Mouse (Mus musculus) stomach, postnatal 0 days (tissue): Measurements from ENCODE around the gene Lin37. TPM values are rescaled to one million over a fixed set of nuclear protein-coding genes. Genes with fewer than 3 reads are reported as not detected.

Experiments
- ATAC-seq: fragments of 200-750 bp; cut with Nextera tagmentation; 2 replicates; pipeline ENCODE4 v1.8.0; 2017; ENCODE audit not compliant: low FRiP score, low TSS enrichment
- DNase-seq: peaks from one replicate; pipeline ENCODE4 v3.0.0-alpha.2; 2016; ENCODE audit warnings: low spot score
- H3K27ac ChIP-seq: fragments of 300-500 bp; sonication (generic); replicated peaks from 2 replicates; pipeline ENCODE4 v1.5.1; 2014; ENCODE audit warnings: mild to moderate bottlenecking, control low read depth
- H3K27me3 ChIP-seq: fragments of 300-500 bp; sonication (generic); 2 replicates; pipeline ENCODE4 v1.6.1; 2014; ENCODE audit warnings: low read length; ENCODE audit not compliant: control insufficient read depth, insufficient read depth
- H3K36me3 ChIP-seq: fragments of 300-500 bp; sonication (generic); 2 replicates; pipeline ENCODE4 v1.6.1; 2014; ENCODE audit warnings: low read length, mixed read lengths; ENCODE audit not compliant: control insufficient read depth, insufficient read depth
- H3K4me1 ChIP-seq: fragments of 300-500 bp; sonication (generic); replicated peaks from 2 replicates; pipeline ENCODE4 v1.6.1; 2014; ENCODE audit warnings: antibody characterized with exemption; ENCODE audit not compliant: control insufficient read depth, insufficient read depth
- H3K4me2 ChIP-seq: fragments of 300-500 bp; sonication (generic); replicated peaks from 2 replicates; pipeline ENCODE4 v1.6.1; 2014; ENCODE audit warnings: low read depth, mild to moderate bottlenecking, control low read depth, moderate library complexity
- H3K4me3 ChIP-seq: fragments of 300-500 bp; sonication (generic); 2 replicates; pipeline ENCODE4 v1.5.1; 2014; ENCODE audit warnings: low read depth, low read length, control low read depth
- H3K9ac ChIP-seq: fragments of 300-500 bp; sonication (generic); 2 replicates; pipeline ENCODE4 v1.6.1; 2014; ENCODE audit warnings: mild to moderate bottlenecking, low read length, control low read depth, mixed read lengths
- H3K9me3 ChIP-seq: fragments of 300-500 bp; sonication (generic); 2 replicates; pipeline ENCODE4 v1.6.1; 2016; ENCODE audit warnings: low read length; ENCODE audit not compliant: control insufficient read depth
- CTCF ChIP-seq: IDR thresholded peaks from 2 replicates; pipeline ENCODE4 v1.5.1; 2016; ENCODE audit warnings: antibody characterized with exemption, low read depth, mild to moderate bottlenecking, moderate library complexity
- EP300 ChIP-seq: optimal IDR thresholded peaks from 2 replicates; pipeline ENCODE3; 2016; ENCODE audit warnings: antibody characterized with exemption
- WGBS: fragments of 180-500 bp; shearing (Covaris S2); extraction: QIAGEN DNeasy Blood & Tissue Kit; methylation state at CpG from one replicate; pipeline ENCODE4 v1.1.7; 2014; 5-methylcytosine and 5-hydroxymethylcytosine counted together
- microRNA-seq: library from miRNA; unstranded; fragments of <30 nt; microRNA quantifications from one replicate; pipeline ENCODE4, GENCODE M21; 2016
- polyA plus RNA-seq: library from polyadenylated mRNA; unstranded; fragments of >200 nt; fragmentation: Nextera tagmentation; extraction: Ambion mirVana; gene quantifications from 2 replicates; pipeline ENCODE4 v1.2.1, GENCODE M21; 2015

Lin37 gene
- polyA plus RNA-seq, 1 experiment from 2014 or later, result 30.2 TPM

- H3K27ac ChIP-seq, result no peak overlapping the region
- H3K36me3 ChIP-seq, result 0 out of 2 replicates have a peak, but pooled peaks cover 7% of the 10 kb centered on the region
- H3K4me3 ChIP-seq, result no peak overlapping the region
- no peak overlapping the region for H3K9ac ChIP-seq
- no peaks in the 10 kb centered on the region for H3K4me1 ChIP-seq
- H3K27me3 ChIP-seq, result no peaks in the 10 kb centered on the region
- no peaks in the 10 kb centered on the region for H3K9me3 ChIP-seq
- no peak for DNase-seq
- H3K4me2 ChIP-seq, result no peak overlapping the region
- no peak for TF ChIP-seq CTCF
- TF ChIP-seq EP300, result no peak
- 71% methylated on average over 4 of the region's 4 CpGs for WGBS
- ATAC-seq, result no peak; the same call in 1 of the 2 replicates
These were observed 39.2 kb downstream of the Lin37 start for GRCm38 (mm10) chr7:30520396-30520795.

DNA sequence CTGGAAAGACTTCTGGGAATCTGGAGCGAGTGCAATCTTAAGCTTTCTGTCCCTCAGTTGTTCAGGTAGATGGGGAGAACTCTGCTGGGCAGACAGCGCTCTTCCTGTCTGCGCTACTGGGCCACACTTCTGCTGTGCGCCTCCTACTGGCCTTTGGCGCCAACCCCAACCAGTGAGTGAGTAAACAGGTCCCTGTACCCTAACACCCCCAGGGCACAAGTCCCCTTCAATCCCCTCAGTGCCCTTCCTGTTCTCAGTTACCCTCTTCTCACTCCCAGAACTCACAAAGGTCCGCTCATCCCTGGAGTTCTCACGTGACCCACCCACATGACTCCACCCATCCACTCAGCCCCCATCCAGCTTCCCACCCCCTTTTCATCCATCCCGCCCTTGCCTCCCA is 41.3 kb downstream of the Lin37 start:
- DNase-seq (no peak), ATAC-seq (no peak)
- Histone ChIP-seq H3K4me3 (no peak overlapping the region), H3K4me2 (no peak overlapping the region), H3K27me3 (no peaks in the 10 kb centered on the region), H3K9ac (no peak overlapping the region), H3K27ac (no peak overlapping the region), H3K4me1 (no peaks in the 10 kb centered on the region), H3K36me3 (no peaks in the 10 kb centered on the region), H3K9me3 (no peaks in the 10 kb centered on the region)
- 35% methylated on average over 8 of the region's 8 CpGs for WGBS
- TF ChIP-seq CTCF, result no peak
- TF ChIP-seq EP300, result no peak

DNA sequence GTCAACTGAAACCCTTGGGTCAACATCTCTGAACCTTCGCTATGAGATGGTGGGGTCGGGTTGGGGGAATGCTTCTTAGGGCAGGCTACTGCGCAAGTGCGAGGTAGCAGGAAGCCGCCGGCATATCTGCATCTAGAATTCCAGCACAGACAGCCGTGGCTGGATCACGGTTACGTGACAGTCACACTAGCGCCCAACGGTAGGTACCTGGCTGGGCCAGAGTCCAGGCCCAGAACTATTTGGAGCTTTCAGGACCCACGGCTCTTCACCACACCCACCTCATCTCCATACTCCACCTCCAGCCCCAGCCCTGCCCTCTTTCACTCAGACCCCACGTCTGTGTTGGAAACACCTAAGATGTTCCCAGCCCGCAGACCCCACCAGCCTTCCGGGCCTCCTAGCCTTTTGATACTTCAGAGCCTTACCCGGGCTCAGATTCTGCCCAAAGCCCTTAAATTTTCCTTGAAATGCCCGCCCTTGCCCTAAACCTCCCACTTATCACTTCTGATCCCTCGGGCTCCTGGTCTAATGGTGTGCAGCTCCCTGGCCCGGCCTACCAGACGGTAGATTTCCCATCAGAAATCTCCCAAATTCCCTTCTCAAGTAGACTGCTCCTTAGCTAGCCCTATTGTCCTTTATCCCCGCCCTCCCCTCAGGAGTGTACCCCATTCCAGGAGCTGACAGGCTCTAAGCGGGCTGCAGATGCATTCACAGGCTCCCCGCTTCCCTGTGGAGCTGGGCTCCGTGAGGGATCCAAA is 44.5 kb downstream of the Lin37 start:
- Histone ChIP-seq H3K4me1 (no peaks in the 10 kb centered on the region), H3K27me3 (no peaks in the 10 kb centered on the region), H3K4me3 (no peak overlapping the region), H3K4me2 (no peak overlapping the region), H3K36me3 (no peaks in the 10 kb centered on the region), H3K27ac (no peak overlapping the region), H3K9ac (no peak overlapping the region), H3K9me3 (no peaks in the 10 kb centered on the region)
- 55% methylated on average over 24 of the region's 24 CpGs for WGBS
- ATAC-seq (no peak), DNase-seq (no peak)
- TF ChIP-seq EP300 (no peak), CTCF (no peak)

DNA sequence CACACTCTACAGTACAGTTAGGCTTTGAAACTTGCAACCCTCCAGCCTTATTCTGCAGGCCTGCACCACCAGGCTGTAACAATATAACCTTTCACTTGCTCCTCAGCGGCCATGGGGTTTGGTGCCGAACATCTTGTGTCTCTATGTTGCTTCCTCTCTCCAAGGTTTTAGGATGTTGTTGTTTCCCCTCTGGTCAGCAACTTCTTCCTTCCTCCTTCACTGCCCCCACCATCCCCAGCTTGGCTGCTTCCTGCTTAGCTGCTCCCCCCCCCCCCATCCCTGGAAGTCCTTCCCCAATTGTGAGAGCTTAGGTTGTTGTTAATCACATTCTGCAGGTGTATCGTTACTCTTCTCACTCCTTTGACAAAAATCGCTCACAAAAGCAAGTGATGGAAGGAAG is 51.6 kb downstream of the Lin37 start:
- WGBS, result 63% methylated on average over 4 of the region's 4 CpGs
- DNase-seq, result no peak
- Histone ChIP-seq H3K27ac (no peak overlapping the region), H3K4me3 (no peak overlapping the region), H3K27me3 (no peaks in the 10 kb centered on the region), H3K9ac (no peak overlapping the region), H3K4me1 (no peaks in the 10 kb centered on the region), H3K9me3 (no peaks in the 10 kb centered on the region), H3K36me3 (no peaks in the 10 kb centered on the region), H3K4me2 (no peak overlapping the region)
- ATAC-seq, result no peak
- TF ChIP-seq EP300 (no peak), CTCF (no peak)

Small RNAs within 50 kb of the gene (microRNA-seq; reads per million reads assigned to microRNA genes)
- 2.6 reads per million for gene Gm38670
- not detected for gene Mir3569

Other genes with a start within 250 kb of the Lin37 start
- gene Syne4, start 245.0 kb downstream of the Lin37 start, polyA plus RNA-seq, result 13.5 and 14.2 TPM in 2 replicates
- not detected in 2 replicates for gene E130208F15Rik, start 238.1 kb downstream of the Lin37 start, polyA plus RNA-seq
- gene Sdhaf1, start 235.9 kb downstream of the Lin37 start, polyA plus RNA-seq, result 19.1 and 20.2 TPM in 2 replicates
- gene Lrfn3, start 197.1 kb downstream of the Lin37 start, polyA plus RNA-seq, result 2.9 and 3.3 TPM in 2 replicates
- gene Tyrobp, start 146.1 kb downstream of the Lin37 start, polyA plus RNA-seq, result 66.6 and 71.0 TPM in 2 replicates
- gene Hcst, start 140.0 kb downstream of the Lin37 start, polyA plus RNA-seq, result 3.2 and 3.7 TPM in 2 replicates
- 1.1 TPM in 2 replicates for gene Nfkbid, start 138.1 kb downstream of the Lin37 start, polyA plus RNA-seq
- gene Aplp1, start 114.3 kb downstream of the Lin37 start, polyA plus RNA-seq, result 21.7 and 24.1 TPM in 2 replicates
- gene Kirrel2, start 102.1 kb downstream of the Lin37 start, polyA plus RNA-seq, result 0.18 TPM in 2 replicates
- 0.16 and 0.25 TPM in 2 replicates for gene Nphs1, start 101.5 kb downstream of the Lin37 start, polyA plus RNA-seq
- 0.42 and 0.68 TPM in 2 replicates for gene Prodh2, start 66.2 kb downstream of the Lin37 start, polyA plus RNA-seq
- 1.5 and 1.6 TPM in 2 replicates for gene Arhgap33, start 24.8 kb downstream of the Lin37 start, polyA plus RNA-seq
- gene Hspb6, start 7.7 kb downstream of the Lin37 start, polyA plus RNA-seq, result 66.4 and 75.7 TPM in 2 replicates
- 2.2 and 2.3 TPM in 2 replicates for gene Proser3, start 7.5 kb downstream of the Lin37 start, polyA plus RNA-seq
- 60.5 and 63.9 TPM in 2 replicates for gene U2af1l4, start 3.5 kb upstream of the Lin37 start, polyA plus RNA-seq
- gene Gm49396, start 3.5 kb upstream of the Lin37 start, polyA plus RNA-seq, result 2.5 and 2.6 TPM in 2 replicates
- gene Psenen, start 3.8 kb upstream of the Lin37 start, polyA plus RNA-seq, result 185 and 197 TPM in 2 replicates
- 1.3 and 1.4 TPM in 2 replicates for gene Igflr1, start 5.6 kb upstream of the Lin37 start, polyA plus RNA-seq
- gene Kmt2b, start 28.9 kb upstream of the Lin37 start, polyA plus RNA-seq, result 3.3 and 3.7 TPM in 2 replicates
- 1.6 and 1.8 TPM in 2 replicates for gene Zbtb32, start 39.1 kb upstream of the Lin37 start, polyA plus RNA-seq
- 0.71 and 0.92 TPM in 2 replicates for gene Upk1a, start 53.0 kb upstream of the Lin37 start, polyA plus RNA-seq
- 1,340 and 1,422 TPM in 2 replicates for gene Cox6b1, start 66.3 kb upstream of the Lin37 start, polyA plus RNA-seq
- not detected in 2 replicates for gene Etv2, start 76.0 kb upstream of the Lin37 start, polyA plus RNA-seq
- gene Rbm42, start 90.5 kb upstream of the Lin37 start, polyA plus RNA-seq, result 88.1 and 93.2 TPM in 2 replicates
- gene Haus5, start 105.2 kb upstream of the Lin37 start, polyA plus RNA-seq, result 10.8 and 11.7 TPM in 2 replicates
- gene Pmis2, start 111.8 kb upstream of the Lin37 start, polyA plus RNA-seq, result 0.21 TPM in 1 of 2 replicates, not detected in the other
- 54.4 and 61.2 TPM in 2 replicates for gene 2200002J24Rik, start 139.1 kb upstream of the Lin37 start, polyA plus RNA-seq
- gene Atp4a, start 152.4 kb upstream of the Lin37 start, polyA plus RNA-seq, result 601 and 695 TPM in 2 replicates
- 210 and 221 TPM in 2 replicates for gene Tmem147, start 169.7 kb upstream of the Lin37 start, polyA plus RNA-seq
- gene Gapdhs, start 183.8 kb upstream of the Lin37 start, polyA plus RNA-seq, result 0.27 and 0.30 TPM in 2 replicates
- 438 and 453 TPM in 2 replicates for gene Sbsn, start 191.6 kb upstream of the Lin37 start, polyA plus RNA-seq
- 1,959 and 2,038 TPM in 2 replicates for gene Dmkn, start 203.9 kb upstream of the Lin37 start, polyA plus RNA-seq
- 12,744 and 13,054 TPM in 2 replicates for gene Krtdap, start 228.1 kb upstream of the Lin37 start, polyA plus RNA-seq